Mouse (Mus musculus) spleen, adult 12 weeks (tissue): ENCODE data around the gene Dnmt3a.

ENCODE experiments used
- DNase-seq: peaks from one replicate; pipeline ENCODE4 v3.0.0; 2022; ENCODE audit warnings: low spot score

Dnmt3a gene

DNA sequence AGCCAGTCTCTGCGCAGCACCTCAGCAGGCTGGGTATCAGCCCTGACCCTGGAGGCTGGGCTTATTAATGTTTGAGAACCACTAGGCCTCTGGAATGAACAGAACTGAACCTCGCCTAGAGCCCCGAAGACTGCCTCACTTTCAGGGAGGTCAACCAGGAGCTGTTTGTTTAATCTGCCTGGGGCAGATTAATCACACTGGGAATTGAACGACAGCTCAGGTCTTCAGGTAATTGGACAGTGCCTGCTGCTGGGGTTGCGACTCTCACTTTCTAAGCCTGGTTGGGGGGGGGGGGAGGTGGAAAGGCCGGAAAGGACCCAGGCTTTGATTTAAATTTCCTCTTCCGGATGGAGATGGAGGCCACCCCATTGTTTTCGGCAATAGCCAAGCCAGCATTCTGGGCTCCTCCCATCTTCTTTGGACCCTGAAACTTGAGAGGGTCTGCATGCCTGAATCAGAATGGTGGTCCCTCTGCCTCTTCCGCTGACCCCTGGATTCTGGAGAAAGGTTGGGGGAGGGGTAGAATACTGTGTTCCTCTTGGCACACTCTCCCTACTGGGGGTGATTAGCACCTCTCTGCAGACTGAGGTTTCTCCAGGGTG is 79.2 kb downstream of the Dnmt3a start:
- no peak for DNase-seq

DNA sequence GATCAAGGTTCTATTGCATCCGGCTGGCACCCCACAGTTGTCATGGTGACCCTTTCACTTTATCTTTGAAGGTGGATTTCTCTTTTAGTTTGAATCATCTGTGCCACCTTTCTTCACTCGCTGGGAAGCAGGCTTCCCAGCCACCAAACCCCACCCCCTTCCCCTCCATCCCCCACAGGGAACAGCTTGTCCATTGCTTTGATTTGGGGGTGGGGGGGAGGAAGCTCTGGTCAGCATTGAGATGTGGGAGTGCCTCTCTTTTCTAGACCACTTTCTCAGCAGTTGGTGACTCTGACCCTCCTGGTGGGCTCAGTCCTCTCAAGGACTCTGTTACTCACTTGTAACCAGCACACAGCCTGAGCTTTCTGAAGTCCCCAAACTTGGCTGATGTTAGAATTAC is 80.8 kb downstream of the Dnmt3a start:
- DNase-seq = no peak

GRCm38 (mm10) chr12:3887515-3888325 is 81.9 kb downstream of the Dnmt3a start:
- DNase-seq = no peak

DNA sequence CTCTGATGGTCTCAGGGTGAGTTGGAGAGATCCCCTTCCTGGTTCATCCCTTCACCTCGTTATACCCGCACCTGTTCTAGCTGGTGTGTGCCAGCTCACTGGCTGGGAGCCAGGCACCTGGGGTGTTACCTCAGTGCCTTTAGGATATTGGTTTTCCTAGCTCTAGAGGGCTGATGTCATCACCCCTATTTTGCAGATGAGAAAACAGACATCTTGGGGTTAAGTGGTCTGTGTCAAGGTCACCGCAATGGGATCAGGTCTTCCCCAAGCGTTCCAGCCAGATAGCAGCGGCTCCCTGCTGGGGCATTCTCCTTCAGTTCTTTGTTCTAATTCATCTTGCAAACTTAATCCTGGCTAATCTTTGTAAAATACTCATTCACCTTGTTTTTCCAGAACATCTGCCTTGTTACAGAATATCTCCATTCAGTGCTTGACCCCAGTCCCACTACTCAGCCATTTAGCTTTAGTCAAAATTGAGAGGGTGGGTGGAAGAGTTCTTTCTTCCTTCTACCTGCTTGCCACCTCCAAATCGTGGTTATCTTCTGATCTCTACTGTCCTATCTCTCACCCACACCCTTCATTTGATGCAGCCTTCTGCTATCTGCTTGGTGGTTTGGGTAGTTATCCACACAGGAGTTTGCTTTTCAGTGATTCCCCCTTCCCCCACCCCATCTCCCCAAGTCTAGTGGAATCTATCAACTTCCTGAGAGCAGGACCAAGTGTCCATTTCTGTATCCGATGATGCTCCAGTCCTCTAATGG is 84.2 kb downstream of the Dnmt3a start:
- no peak for DNase-seq

- DNase-seq = peak; percentile 19
Observed at GRCm38 (mm10) chr12:3890753-3891751, 85.2 kb downstream of the Dnmt3a start.

DNA sequence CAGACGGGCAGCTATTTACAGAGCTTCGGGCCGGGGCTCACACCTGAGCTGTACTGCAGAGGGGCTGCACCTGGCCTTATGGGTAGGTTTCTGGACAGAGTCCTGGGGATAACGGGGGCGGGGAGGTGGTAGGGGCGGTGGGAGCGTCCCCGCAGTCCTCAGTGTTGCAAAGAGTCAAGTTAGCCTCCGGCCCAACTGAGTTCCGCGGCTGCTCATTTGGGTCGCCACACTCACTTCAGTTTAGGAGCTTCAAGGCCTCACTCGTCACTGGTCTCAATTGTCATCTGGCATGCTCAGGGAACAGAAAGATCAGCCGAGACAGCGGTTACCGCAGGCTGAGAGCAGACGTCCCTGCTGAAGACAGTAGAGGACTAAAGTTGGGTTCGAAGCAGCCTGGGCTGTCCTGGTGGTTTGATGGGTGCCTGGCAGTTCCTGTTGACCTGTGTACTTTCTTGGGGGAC is 86.0 kb downstream of the Dnmt3a start:
- DNase-seq = no peak

DNA sequence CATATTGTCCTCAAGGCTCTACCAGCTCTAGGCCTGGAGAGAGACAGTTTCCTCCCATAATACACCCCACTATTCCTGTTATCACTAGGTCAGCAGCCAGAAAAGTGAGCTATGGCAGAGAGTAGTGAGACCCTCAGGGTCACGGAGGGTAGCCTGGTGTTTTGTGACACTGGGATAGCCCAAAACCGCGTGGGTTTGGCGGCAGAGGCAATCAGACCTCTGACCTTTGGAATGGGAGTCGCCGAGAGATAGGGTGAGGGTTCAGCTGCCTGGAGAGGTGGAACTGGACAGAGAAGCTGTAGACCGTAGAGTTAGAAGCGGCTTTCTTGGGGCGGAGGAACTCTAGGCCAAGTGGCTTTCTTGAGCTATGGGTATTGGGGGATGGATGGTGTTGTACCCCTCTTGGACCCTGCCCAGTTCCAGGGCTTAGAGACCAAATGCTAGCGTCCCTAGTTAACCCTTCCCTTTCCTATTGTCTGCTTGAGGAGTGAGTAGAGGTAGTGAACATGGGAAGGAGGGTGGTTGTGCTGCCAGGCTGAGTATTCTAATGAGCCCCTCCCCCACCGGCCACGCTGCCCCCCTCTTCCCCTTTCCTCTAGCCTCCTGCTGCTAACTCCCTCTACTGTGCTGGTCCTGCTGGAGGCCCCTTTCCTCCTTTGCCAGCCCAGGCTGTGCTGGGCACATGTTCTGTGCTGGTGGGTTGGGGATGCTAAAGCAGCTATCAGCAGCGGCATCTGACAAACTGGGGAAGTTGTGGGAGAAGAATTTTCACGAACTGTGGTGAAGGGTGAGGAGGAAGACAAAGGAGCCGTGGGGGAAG is 86.6 kb downstream of the Dnmt3a start:
- no peak for DNase-seq

GRCm38 (mm10) chr12:3893335-3893734 is 87.5 kb downstream of the Dnmt3a start:
- DNase-seq = no peak

GRCm38 (mm10) chr12:3894525-3894924 is 88.7 kb downstream of the Dnmt3a start:
- no peak for DNase-seq

- DNase-seq = no peak
Observed at GRCm38 (mm10) chr12:3897057-3897545, 91.3 kb downstream of the Dnmt3a start.

GRCm38 (mm10) chr12:3898811-3899210 is 93.0 kb downstream of the Dnmt3a start:
- DNase-seq = no peak

DNA sequence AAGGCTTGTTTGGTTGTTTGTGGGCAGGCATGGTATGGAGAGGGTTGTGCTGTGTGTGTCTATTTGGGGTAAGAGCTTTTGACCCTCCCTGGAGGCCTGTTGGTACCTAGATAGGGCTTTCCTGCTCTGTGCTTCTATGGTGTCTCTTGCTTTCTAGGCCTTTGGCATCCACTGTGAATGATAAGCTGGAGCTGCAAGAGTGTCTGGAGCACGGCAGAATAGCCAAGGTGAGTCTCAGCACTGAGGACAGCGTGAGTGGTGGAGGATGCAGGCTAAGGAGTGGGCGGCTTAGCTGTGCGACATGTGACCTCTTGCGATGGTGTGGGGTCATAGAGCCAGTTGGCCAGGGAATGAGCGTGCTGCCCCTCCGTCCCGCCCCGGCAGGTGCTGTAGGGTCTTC is 99.6 kb downstream of the Dnmt3a start:
- no peak for DNase-seq

DNA sequence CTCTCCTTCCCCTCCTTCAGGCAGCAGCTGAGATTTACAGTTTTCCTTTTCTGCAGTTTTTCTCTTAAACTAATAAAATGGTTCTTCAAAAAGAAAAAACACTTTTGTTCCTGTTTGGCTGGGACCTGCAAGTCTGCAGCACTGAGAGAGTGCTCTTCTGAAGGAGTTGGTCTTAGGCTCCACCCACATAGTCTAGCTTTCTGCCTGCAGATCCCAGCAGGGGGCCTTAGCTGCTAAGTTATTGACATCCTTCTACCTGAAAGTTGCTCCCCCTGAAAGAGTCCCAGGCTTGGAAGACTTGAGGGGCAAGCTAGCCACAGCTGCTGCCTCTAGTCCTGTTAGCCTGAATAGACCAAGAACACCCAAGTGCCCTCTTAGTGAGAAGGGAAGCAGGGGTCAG is 100.5 kb downstream of the Dnmt3a start:
- DNase-seq = no peak

DNA sequence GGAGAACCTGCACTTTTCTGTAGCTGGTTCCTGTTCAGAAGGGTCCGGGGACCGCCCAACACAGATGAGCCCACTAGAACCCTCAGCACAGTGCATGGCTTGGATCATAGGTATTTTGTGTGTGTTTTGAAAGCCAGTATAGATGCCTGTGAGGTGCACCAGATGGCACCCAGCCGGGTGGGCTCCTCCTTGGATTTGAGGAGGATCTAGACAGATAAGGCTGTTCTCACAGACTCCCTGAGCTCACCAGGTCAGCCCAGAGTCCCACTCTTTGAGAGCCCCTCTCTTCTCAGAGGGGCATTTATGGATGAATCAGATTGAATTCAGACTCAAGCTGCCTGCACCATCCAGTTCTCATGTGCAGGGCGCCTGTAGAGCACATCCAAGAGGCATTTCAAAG is 101.2 kb downstream of the Dnmt3a start:
- DNase-seq = no peak

GRCm38 (mm10) chr12:3907418-3907817 is 101.6 kb downstream of the Dnmt3a start:
- no peak for DNase-seq

- DNase-seq = no peak
Observed at GRCm38 (mm10) chr12:3910466-3911093, 104.8 kb downstream of the Dnmt3a start.

GRCm38 (mm10) chr12:3911831-3912348 is 106.1 kb downstream of the Dnmt3a start:
- no peak for DNase-seq

- DNase-seq = no peak
Observed at GRCm38 (mm10) chr12:3915852-3916251, 110.0 kb downstream of the Dnmt3a start.

- no peak for DNase-seq
Observed at GRCm38 (mm10) chr12:3917668-3918341, 112.0 kb downstream of the Dnmt3a start.
